Mouse (Mus musculus) liver, adult 2 months (tissue): ENCODE measurements at regions not wholly inside any gene's neighbourhood (a gene's known extent, or its start where the extent isn't known, plus 50 kb on each side); places are given as distances from the start of the nearest gene placed in this dataset.

Experiments
- DNase-seq: peaks from one replicate; pipeline ENCODE4 v3.0.0-alpha.2; 2011; ENCODE audit warnings: low read depth, low spot score; ENCODE audit errors: extremely low read depth
- H3K27ac ChIP-seq: fragments of 200-500 bp; replicated peaks from 2 replicates; pipeline ENCODE4 v1.5.1; 2012; ENCODE audit warnings: low read depth, mild to moderate bottlenecking, control low read depth, inconsistent platforms, low read length; ENCODE audit not compliant: insufficient read depth
- H3K27me3 ChIP-seq: fragments of 200-500 bp; 2 replicates; pipeline ENCODE4 v1.6.1; 2012; ENCODE audit warnings: mild to moderate bottlenecking, moderate library complexity, low read length, inconsistent platforms; ENCODE audit not compliant: control insufficient read depth, insufficient read depth
- H3K36me3 ChIP-seq: fragments of 200-500 bp; 2 replicates; pipeline ENCODE4 v1.6.1; 2012; ENCODE audit warnings: low read length, inconsistent platforms; ENCODE audit not compliant: control insufficient read depth, insufficient read depth
- H3K4me1 ChIP-seq: fragments of 200-500 bp; 2 replicates; pipeline ENCODE4 v1.6.1; 2011; ENCODE audit warnings: low read length; ENCODE audit not compliant: control insufficient read depth, insufficient read depth
- H3K4me3 ChIP-seq: fragments of 200-500 bp; 2 replicates; pipeline ENCODE4 v1.5.1; 2011; ENCODE audit warnings: low read depth, mild to moderate bottlenecking, control low read depth, low read length, moderate library complexity; ENCODE audit not compliant: insufficient read depth
- H3K79me2 ChIP-seq: fragments of 200-500 bp; 2 replicates; pipeline ENCODE4 v1.6.1; 2012; ENCODE audit warnings: inconsistent platforms, mild to moderate bottlenecking, low read length, moderate library complexity; ENCODE audit not compliant: control insufficient read depth, insufficient read depth
- H3K9ac ChIP-seq: fragments of 200-500 bp; 2 replicates; pipeline ENCODE4 v1.6.1; 2012; ENCODE audit warnings: low read depth, mild to moderate bottlenecking, control low read depth, inconsistent platforms, low read length
- CTCF ChIP-seq: fragments of 200-500 bp; IDR thresholded peaks from 2 replicates; pipeline ENCODE4 v1.5.1; 2011; ENCODE audit warnings: low read depth, low read length, control low read depth
- POLR2A ChIP-seq: fragments of 200-500 bp; IDR thresholded peaks from 2 replicates; pipeline ENCODE4 v1.6.1; 2011; ENCODE audit warnings: low read length, control low read depth; ENCODE audit not compliant: insufficient read depth; ENCODE audit errors: extremely low read depth
- WGBS: fragments of 180-500 bp; shearing (Covaris S2); methylation state at CpG from one replicate; pipeline ENCODE4 v1.1.7; 2018; 5-methylcytosine and 5-hydroxymethylcytosine counted together

DNA sequence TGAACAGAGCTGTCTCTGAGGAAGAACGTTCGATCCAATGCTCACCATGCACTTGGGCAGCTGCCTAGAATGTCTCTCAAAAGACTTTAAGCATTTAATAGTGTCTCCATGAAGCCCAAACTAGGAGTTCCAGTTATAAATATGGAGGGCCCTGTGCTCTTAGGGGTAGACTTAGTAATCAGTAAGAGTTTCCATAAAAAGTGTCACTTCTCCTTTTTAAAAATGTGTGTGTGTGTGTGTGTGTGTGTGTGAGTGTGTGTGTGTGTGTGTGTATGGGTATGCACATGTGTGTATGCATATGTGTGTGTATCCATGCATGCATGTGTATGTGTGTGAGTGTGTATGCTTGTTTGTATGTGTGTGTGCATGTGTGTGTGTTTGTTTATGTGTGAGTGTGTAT lies 255.6 kb upstream of the Runx1 start:
- no peaks in the 10 kb centered on the region for H3K27me3 ChIP-seq
- H3K79me2 ChIP-seq = no peaks in the 10 kb centered on the region
- TF ChIP-seq CTCF (no peak), POLR2A (no peak)
- H3K9ac ChIP-seq = no peak overlapping the region
- WGBS = 86% methylated on average over 2 of the region's 2 CpGs
- H3K36me3 ChIP-seq = no peaks in the 10 kb centered on the region
- H3K4me1 ChIP-seq = no peaks in the 10 kb centered on the region
- H3K4me3 ChIP-seq = no peak overlapping the region
- DNase-seq = no peak
- no peak overlapping the region for H3K27ac ChIP-seq

DNA sequence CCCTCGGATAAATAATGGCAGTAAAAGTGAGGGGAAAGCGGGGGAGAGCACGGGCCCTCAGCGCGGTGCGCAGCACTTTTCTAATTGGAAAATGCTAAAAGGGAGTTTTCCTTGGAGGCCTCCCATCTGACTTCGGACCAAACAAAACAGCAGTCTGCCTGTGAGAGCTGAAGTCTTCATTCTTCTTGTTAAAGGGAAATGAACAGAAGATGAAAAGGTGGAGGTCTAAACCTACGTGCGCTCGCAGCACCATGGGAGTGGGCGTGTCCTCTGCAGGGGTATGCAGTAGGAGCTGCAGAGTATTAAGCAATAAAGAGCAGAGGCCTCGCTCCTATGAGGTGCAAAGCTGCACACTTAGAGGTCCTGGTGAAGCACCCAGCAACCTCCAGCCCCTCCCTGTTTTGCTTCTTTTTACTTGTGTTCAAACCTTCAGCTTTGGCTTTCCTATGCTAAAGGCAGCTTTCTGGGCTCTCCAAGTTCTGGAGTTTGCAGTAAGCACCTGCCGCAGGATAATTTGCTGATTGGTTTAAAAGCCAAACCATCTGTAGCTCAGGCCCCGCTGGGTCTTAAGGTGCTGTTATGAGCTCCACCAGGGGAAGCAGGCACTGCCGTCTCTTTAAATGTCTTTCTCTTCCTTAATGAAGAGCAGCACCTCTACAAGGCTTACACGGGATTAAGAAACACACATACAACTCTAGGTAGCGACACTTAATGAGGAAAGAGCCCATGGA lies 253.9 kb upstream of the Runx1 start:
- no peak overlapping the region for H3K4me3 ChIP-seq
- H3K9ac ChIP-seq = no peak overlapping the region
- no peaks in the 10 kb centered on the region for H3K79me2 ChIP-seq
- no peak overlapping the region for H3K27ac ChIP-seq
- H3K36me3 ChIP-seq = no peaks in the 10 kb centered on the region
- H3K27me3 ChIP-seq = no peaks in the 10 kb centered on the region
- WGBS = 53% methylated on average over 17 of the region's 17 CpGs
- TF ChIP-seq POLR2A (no peak), CTCF (no peak)
- no peak for DNase-seq
- no peaks in the 10 kb centered on the region for H3K4me1 ChIP-seq

DNA sequence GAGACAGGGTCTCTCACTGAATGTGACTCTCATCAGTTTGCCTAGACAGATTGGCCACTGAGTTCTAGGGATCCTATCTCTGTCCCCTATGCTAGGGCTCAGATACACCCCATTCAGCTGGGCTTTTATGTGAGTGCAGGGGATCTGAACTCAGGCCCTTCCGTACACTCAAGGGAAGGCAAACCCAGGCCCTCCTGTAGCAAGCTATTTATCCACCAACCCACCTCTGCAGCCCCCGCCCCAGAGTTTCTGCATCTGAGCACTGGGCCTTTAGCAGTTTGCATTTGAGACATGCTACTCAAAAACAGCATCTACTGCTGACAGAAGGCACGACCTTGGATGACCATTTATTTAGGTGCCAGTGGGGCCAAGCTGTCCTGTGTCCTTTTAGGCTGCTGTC lies 253.0 kb upstream of the Runx1 start:
- Histone ChIP-seq H3K9ac (no peak overlapping the region), H3K27ac (no peak overlapping the region), H3K27me3 (no peaks in the 10 kb centered on the region), H3K36me3 (no peaks in the 10 kb centered on the region), H3K79me2 (no peaks in the 10 kb centered on the region), H3K4me3 (no peak overlapping the region), H3K4me1 (no peaks in the 10 kb centered on the region)
- no peak for DNase-seq
- TF ChIP-seq POLR2A (no peak), CTCF (no peak)
- WGBS = 60% methylated on average over 3 of the region's 3 CpGs

DNA sequence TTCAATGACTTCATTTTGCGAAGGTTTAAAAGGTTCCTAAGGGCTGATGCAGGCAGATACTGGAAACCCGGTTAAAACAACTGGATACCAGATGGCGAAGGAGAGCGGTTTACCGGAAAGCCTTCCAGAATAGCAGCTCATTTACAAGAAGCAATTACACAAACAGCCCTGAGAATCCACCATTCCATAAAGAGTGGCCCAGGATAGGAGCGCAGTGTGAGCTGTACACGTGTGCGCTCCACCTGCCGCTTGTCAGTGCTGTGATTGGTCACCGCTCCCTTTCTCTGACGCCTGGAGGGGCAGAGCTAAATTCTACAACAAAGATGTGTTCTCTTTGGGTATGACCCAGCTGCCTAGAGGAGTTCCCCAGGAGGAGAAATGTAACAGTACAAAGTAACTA lies 249.5 kb upstream of the Runx1 start:
- H3K4me3 ChIP-seq = no peak overlapping the region
- no peaks in the 10 kb centered on the region for H3K36me3 ChIP-seq
- H3K27ac ChIP-seq = no peak overlapping the region
- no peak for TF ChIP-seq POLR2A
- no peak for TF ChIP-seq CTCF
- H3K79me2 ChIP-seq = no peaks in the 10 kb centered on the region
- no peaks in the 10 kb centered on the region for H3K27me3 ChIP-seq
- no peak overlapping the region for H3K9ac ChIP-seq
- H3K4me1 ChIP-seq = no peaks in the 10 kb centered on the region
- 93% methylated on average over 11 of the region's 11 CpGs for WGBS
- no peak for DNase-seq

DNA sequence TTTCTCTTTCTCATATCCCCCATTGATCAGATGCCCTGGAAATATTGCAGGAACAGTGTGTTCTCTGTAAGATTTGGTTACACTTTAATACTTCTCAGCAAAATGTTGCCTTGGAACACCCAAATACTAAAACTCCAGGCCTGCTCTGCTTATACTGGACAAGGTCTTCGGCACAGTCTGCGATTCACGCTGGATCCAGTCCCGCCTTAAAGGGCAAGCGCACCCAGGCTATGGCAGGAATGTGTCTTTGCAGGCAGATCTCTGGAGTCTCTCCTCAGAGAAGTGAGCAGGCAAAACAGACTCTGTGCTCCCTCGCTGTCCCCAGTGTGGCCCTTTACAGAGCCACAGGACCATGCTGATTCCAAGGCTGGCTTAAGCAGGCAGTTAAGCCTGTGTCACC lies 246.2 kb upstream of the Runx1 start:
- Histone ChIP-seq H3K9ac (no peak overlapping the region), H3K27ac (peak overlapping the region; percentile 20), H3K79me2 (no peaks in the 10 kb centered on the region), H3K4me3 (no peak overlapping the region), H3K36me3 (no peaks in the 10 kb centered on the region), H3K4me1 (no peaks in the 10 kb centered on the region), H3K27me3 (no peaks in the 10 kb centered on the region)
- DNase-seq = peak; percentile 35
- 54% methylated on average over 6 of the region's 6 CpGs for WGBS
- TF ChIP-seq CTCF (no peak), POLR2A (no peak)

DNA sequence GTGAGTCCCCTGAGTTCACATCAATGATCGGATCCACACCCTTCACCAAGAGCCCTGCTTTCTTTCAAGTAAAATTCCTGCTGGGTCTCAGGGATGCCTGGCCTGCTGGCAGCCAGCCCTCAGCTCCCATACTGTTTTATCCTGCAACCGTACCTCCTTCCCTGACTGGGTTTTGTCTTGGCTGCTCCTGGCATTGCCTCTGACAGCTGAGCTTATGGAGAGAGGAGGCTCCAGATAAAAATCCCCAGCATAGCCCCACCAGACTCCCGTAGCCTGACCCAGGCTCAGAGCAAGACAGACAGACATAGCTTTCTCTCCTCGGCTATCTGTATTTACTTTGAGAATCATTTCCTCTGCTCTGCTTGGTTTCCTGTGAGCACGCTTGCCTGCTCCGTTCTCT lies 245.8 kb upstream of the Runx1 start:
- TF ChIP-seq POLR2A (no peak), CTCF (no peak)
- Histone ChIP-seq H3K27ac (peak overlapping the region; percentile 2; the same call in 1 of the 2 replicates), H3K27me3 (no peaks in the 10 kb centered on the region), H3K36me3 (no peaks in the 10 kb centered on the region), H3K79me2 (no peaks in the 10 kb centered on the region), H3K4me1 (no peaks in the 10 kb centered on the region), H3K9ac (no peak overlapping the region), H3K4me3 (no peak overlapping the region)
- 54% methylated on average over 6 of the region's 6 CpGs for WGBS
- no peak for DNase-seq
